Mouse (Mus musculus) heart, postnatal 25 days (tissue): Measurements from ENCODE around the gene Tnn. TPM values are rescaled to one million over a fixed set of nuclear protein-coding genes. Genes with fewer than 3 reads are reported as not detected.

Source experiments
- DNase-seq: peaks from one replicate; pipeline ENCODE4 v3.0.0; 2022; ENCODE audit warnings: low spot score
- intact Hi-C: fragments of 180-260 bp; cut with DNase I; formaldehyde crosslinking; loops from one replicate; pipeline ENCODE4 v1.15.1; 2025
- total RNA-seq, 2 experiments: library from RNA; stranded (reverse); gene quantifications; 2 replicates each; pipeline ENCODE4 v1.2.3; 2021

Gene Tnn
- total RNA-seq = not detected

DNA sequence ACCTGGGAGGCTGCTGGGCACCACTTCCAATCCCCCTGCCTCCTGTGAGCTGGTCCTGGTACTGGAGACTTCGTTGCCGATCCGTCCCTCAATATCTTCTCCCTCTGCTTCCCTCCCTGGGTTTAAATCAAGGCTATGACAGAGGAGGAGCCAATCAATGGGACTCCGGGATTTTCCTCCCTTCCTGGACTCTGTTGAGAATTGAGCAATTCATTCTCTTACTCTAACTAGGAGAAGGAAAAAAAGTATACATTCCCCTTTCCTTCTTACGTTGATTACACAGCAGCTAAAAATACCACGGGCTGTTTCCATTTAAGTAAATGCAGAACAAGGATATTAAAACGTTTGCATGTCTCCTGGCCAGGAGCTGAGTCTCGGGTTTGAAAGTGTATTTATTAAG is at the start of gene Tnn:
Tnn (minus strand) TSS at position 101 of the 400 bp plus-strand sequence.
- intact Hi-C loops = no loop called here
- DNase-seq = no peak

DNA sequence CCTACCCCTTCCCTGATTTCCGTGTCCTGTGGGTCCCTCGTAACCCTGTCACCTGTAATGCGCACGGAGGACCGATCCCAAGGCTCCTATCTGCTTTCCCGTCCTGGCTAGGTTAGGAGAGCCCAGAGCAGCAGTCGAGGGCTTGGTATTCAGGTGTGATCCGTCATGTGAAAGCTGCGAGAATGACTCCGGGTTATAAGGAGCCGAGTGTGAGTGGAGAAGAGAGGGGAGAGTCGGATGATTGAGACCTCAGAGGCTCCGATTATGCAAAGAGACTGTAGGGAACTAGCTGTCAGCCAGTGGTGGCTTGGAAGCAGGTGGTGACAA is 41.9 kb upstream of the Tnn start:
- no peak for DNase-seq
- intact Hi-C loops = loop anchor here (1.0 kb wide), 1 partner anchor 17 kb away; the partner anchor contains the start of gene Cacybp

DNA sequence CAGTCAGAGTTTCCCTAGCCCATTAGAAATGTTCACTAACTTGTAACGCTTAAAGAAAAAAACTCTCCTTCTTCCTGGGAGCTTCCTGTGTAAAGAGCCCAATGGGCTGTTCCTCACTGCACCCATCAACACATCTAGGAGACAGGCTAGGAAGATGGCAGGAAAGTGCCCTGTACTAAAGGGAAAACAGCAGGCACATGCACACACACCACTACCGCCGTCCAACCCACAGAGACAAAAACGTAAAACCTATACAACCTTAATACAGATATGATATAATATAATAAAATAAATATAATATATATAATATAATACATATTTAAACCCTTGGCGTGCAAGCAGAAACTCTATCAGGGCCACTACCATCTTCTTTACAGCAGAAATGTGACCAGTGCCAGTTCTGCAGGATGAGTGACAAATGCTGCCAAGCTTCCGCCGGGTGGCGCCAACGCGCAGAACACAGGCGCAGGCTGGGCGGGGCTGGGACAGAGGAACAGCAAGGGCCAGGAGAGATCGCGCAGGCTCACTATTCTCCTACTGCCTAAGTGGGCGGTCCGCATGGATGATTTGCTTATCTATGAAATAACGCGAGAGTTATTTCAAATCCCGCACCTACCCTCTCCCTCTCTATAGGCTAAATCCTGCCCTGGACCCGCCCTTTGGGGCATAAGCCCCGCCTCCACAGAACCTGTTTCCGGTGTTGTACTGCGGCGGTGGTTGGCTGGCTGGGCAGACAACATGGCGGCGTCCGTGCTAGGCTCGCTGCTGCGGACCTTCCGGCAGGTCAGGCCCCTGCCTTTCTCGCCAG is 41.4 kb upstream of the Tnn start, which contains the start of gene Mrps14:
Mrps14 (plus strand) TSS at position 687 of the 808 bp plus-strand sequence.
- intact Hi-C loops = loop anchor here (1.0 kb wide), 1 partner anchor 18 kb away; the partner anchor contains the start of gene Cacybp
- peak; percentile 97 for DNase-seq

- no peak for DNase-seq
- intact Hi-C loops = loop anchor here (10.0 kb wide), 2 partner anchors 270 to 790 kb away; no protein-coding TSS in a partner anchor
Observed at GRCm38 (mm10) chr1:160184506-160184905, 31.1 kb upstream of the Tnn start.

GRCm38 (mm10) chr1:160181216-160181615 is 27.8 kb upstream of the Tnn start:
- no peak for DNase-seq
- intact Hi-C loops = loop anchor here (10.0 kb wide), 2 partner anchors 266 to 786 kb away; no protein-coding TSS in a partner anchor

GRCm38 (mm10) chr1:160176903-160177302 is 23.5 kb upstream of the Tnn start:
- intact Hi-C loops = no loop called here
- no peak for DNase-seq

DNA sequence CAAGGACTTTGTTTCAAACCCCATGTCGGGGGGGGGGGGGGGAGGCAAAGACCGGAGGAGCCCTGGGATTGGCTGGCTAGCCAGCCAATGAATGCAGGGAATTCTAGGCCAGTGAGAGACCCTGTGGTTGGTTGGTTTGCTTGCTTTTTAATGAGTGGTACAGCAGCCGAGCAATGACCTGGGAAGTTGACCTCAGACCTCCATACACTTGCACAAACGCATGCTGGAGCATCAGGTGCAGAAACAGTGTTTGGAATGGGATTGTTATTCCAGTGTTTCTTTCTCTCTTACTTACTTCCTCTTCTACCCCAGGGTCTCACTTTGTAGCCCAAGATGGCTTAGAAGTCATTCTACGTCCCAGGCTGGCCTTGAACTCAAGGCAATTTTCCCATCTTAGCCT is 13.2 kb upstream of the Tnn start:
- intact Hi-C loops = no loop called here
- no peak for DNase-seq

- intact Hi-C loops = no loop called here
Observed at GRCm38 (mm10) chr1:160158190-160158589, 4.8 kb upstream of the Tnn start.

DNA sequence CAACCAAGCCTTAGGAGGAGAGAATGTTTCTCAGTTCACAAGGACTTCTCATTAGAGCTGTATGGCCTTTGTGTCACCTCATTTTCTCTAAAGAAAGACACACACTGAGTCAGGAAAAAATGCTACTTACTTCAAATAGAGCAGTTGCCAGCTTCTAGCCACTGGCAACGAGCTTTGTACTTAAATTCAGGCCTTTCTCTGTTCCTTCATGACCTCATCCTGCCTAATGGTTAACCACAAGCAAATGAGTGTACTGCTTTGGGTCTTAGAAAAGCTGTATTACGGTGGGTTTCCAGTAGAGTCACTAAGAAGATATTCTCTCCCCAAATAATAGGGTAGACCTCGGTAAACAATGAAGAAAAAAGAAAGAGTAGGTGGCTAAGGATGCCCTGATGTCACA is 2.7 kb downstream of the Tnn start:
- intact Hi-C loops = no loop called here
- no peak for DNase-seq

More at GRCm38 (mm10) chr1:160158190-160158589, 4.8 kb upstream of the Tnn start:
- DNase-seq = no peak

DNA sequence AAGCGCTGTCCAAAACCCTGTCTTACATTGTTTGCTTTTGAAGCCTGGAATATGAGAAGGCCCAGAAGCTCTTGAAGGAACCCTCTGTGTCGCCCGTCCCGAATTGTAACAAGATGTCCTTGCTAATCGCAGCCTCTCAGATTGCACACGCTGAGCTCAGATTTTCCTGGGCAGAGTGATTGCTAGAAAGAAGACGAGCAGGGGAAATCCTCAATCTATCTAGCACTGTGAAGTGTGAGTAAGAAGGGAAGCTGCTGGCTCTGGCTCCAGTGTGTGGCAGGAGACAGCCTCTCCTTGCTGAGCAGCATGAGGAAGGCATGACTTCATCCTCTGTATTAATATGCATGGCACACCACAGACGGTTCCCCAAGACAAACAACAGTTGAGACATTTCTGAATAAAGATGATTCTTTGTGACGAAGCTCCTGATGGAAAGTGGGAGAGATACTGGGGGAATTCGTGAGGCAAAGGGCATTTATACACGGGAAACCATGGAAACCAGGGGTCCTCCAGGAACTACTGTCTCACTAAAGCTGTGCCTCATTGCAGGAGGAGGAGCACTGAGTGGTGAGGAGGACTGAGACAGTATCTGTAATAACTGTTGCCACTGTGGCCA is 4.0 kb downstream of the Tnn start:
- no peak for DNase-seq
- intact Hi-C loops = no loop called here

DNA sequence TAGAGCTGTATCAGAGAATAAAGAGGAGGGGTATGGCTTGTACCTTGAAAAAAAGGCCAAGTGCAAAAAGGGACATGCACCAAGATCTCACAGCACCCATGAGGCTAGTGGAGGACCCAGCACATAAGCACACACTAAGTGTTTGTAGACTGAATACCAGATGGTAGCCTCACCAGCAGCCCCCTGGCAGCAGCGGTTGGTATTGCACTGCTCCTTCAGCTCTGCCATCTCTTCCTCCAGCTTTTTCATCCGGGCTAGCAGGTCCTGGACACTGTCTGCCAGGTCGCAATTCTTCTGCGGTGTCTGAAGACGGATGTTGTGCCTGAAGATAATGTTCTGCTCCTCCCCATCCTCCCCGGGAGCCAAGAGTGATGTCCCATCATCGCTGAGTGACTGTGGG is 6.1 kb downstream of the Tnn start:
- intact Hi-C loops = no loop called here
- DNase-seq = no peak

DNA sequence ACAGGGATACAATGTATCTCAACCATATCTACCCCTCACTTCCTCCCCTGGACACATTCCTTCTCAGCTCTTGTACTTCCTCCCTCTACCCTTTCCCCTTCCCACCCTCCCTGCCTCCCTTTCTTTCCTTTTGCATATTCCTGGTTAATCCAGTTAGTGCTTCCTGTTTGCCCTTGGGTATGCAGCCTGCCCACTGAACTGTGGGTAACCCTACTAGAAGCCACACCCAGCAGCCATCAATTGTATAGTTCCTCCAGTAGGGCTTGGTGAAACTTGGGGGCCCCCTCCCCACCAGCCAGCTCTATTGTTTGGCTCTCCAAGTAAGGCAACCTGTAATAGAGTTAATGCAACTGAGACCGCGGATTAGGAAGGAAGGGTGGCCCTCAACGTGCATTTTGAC is 7.8 kb downstream of the Tnn start:
- DNase-seq = no peak
- intact Hi-C loops = no loop called here

DNA sequence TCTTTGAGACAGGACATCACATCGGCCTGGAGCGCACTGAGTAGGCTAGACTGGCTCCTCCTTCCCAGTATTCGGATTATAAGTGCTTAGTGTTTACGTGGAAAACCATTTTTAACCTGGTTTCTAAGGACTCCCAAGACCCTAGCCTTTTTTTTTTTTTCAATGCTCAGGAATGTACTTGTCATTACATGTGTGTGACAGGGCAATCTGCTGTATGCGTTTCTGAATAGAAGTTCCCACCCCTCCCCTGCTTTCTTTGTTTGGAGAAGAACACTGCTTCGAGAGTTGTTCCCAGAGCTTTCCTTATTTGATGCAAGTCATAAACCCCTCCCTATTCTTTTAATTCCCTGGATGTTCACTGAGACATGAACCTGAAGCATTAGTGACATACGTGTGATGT is 9.0 kb downstream of the Tnn start:
- DNase-seq = no peak
- intact Hi-C loops = no loop called here

GRCm38 (mm10) chr1:160136362-160136890 is 17.0 kb downstream of the Tnn start:
- DNase-seq = no peak
- intact Hi-C loops = no loop called here

- no peak for DNase-seq
- intact Hi-C loops = no loop called here
Observed at GRCm38 (mm10) chr1:160133464-160134079, 19.8 kb downstream of the Tnn start.

GRCm38 (mm10) chr1:160123957-160124356 is 29.4 kb downstream of the Tnn start:
- no peak for DNase-seq
- intact Hi-C loops = no loop called here

- no peak for DNase-seq
- intact Hi-C loops = no loop called here
Observed at GRCm38 (mm10) chr1:160108604-160109003, 44.8 kb downstream of the Tnn start.

DNA sequence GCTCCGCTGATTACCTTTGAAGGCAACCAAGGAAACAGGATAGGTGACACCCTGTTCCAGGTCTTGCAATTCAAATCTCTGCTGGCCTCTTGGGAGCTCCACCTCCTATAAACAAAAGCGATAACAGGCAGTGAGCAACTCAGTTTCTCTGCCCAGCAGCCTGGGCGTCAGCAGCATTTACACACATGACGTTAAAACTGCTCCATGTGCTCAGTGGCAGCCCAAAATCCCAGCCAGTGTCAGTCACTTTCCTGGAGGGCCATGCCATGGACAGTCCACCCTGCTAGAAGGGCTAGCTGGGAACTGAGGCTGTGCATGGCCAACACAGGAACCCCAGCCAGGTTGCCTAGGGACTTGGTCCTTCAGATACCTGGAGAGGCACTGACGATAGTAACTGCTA is 48.0 kb downstream of the Tnn start:
- intact Hi-C loops = no loop called here

GRCm38 (mm10) chr1:160100996-160101395 is 52.4 kb downstream of the Tnn start:
- no peak for DNase-seq
- intact Hi-C loops = no loop called here

More for the DNA sequence above, 48.0 kb downstream of the Tnn start:
- DNase-seq = no peak

GRCm38 (mm10) chr1:160099659-160100302 is 53.6 kb downstream of the Tnn start:
- intact Hi-C loops = no loop called here
- DNase-seq = no peak
